Mouse (Mus musculus): ENCODE measurements at regions not wholly inside any gene's neighbourhood (a gene's known extent, or its start where the extent isn't known, plus 50 kb on each side); places are given as distances from the start of the nearest gene placed in this dataset.

GRCm38 (mm10) chr4:124236476-124236875, 318.7 kb upstream of the 4930535I16Rik start:
- Histone ChIP-seq H3K79me2 (ENCODE audit: control insufficient read depth, insufficient read depth, low read length, poor library complexity) (no peaks in the 10 kb centered on the region), H3K9ac (ENCODE audit: control insufficient read depth, low read depth, low read length, poor library complexity, severe bottlenecking) (no peak overlapping the region), H3K27ac (ENCODE audit: control insufficient read depth, low read depth, low read length) (no peak overlapping the region), H3K9me3 (replicated peaks; ENCODE audit: insufficient read depth, low read length) (no peaks in the 10 kb centered on the region), H3K4me1 (ENCODE audit: control insufficient read depth in 1 of 2, insufficient read depth in 2 of 2, low read length in 2 of 2) (no peaks in the 10 kb centered on the region), H3K27me3 (ENCODE audit: control insufficient read depth in 1 of 2, insufficient read depth in 2 of 2, low read length in 2 of 2) (no peaks in the 10 kb centered on the region), H3K36me3 (ENCODE audit: control insufficient read depth in 1 of 2, insufficient read depth in 2 of 2, low read length in 2 of 2) (no peaks in the 10 kb centered on the region), H3K4me3 (ENCODE audit: control insufficient read depth in 1 of 2, insufficient read depth in 1 of 2, low read depth in 2 of 2, low read length in 2 of 2) (no peak overlapping the region)
- TF ChIP-seq ZMIZ1 (IDR thresholded peaks at IDR 0.05; ENCODE audit: low read depth, low read length) (no peak), ZNF384 (IDR thresholded peaks at IDR 0.05; ENCODE audit: low read depth, low read length) (no peak), EP300 (IDR thresholded peaks at IDR 0.05; ENCODE audit: low read depth in 1 of 2, low read length in 2 of 2) (no peak), RAD21 (IDR thresholded peaks at IDR 0.05; ENCODE audit: low read depth, low read length) (no peak), SMC3 (IDR thresholded peaks at IDR 0.05; ENCODE audit: low read depth, low read length) (no peak), CTCF (IDR thresholded peaks at IDR 0.05 in 2 of 3, conservative IDR thresholded peaks at IDR 0.05 in 1 of 3; ENCODE audit: control insufficient read depth in 1 of 3, insufficient read depth in 1 of 3, low read depth in 2 of 3, low read length in 3 of 3, poor library complexity in 1 of 3, severe bottlenecking in 1 of 3) (no peak), GABPA (IDR thresholded peaks at IDR 0.05; ENCODE audit: low read depth, low read length) (no peak), MXI1 (IDR thresholded peaks at IDR 0.05; ENCODE audit: low read depth, low read length) (no peak), ETS1 (IDR thresholded peaks at IDR 0.05; ENCODE audit: low read depth, low read length) (no peak), USF2 (IDR thresholded peaks at IDR 0.05; ENCODE audit: borderline replicate concordance in 1 of 2, insufficient read depth in 1 of 2, low read depth in 1 of 2, low read length in 2 of 2) (no peak), POLR2AphosphoS2 (IDR thresholded peaks at IDR 0.05; ENCODE audit: low read length) (no peak), TAL1 (IDR thresholded peaks at IDR 0.05; ENCODE audit: low read length) (no peak), HCFC1 (IDR thresholded peaks at IDR 0.05; ENCODE audit: low read depth, low read length) (no peak), MEF2A (IDR thresholded peaks at IDR 0.05; ENCODE audit: extremely low read depth, insufficient replicate concordance, low read depth, low read length, poor library complexity, severe bottlenecking) (no peak)
- no peak for DNase-seq (ENCODE audit: low read depth, low spot score)

GRCm38 (mm10) chr4:124228537-124228936, 310.7 kb upstream of the 4930535I16Rik start:
- no peaks in the 10 kb centered on the region for H3K9me3 ChIP-seq (replicated peaks; ENCODE audit: insufficient read depth, low read length)

More at GRCm38 (mm10) chr4:124228537-124228936, 310.7 kb upstream of the 4930535I16Rik start:
- TF ChIP-seq KAT2A (conservative IDR thresholded peaks at IDR 0.05; ENCODE audit: low read depth, low read length): no peak
- TF ChIP-seq SMC3 (IDR thresholded peaks at IDR 0.05; ENCODE audit: low read depth, low read length): no peak
- no peak for TF ChIP-seq MAX (IDR thresholded peaks at IDR 0.05; ENCODE audit: low read length)
- TF ChIP-seq CTCF (IDR thresholded peaks at IDR 0.05 in 2 of 3, conservative IDR thresholded peaks at IDR 0.05 in 1 of 3; ENCODE audit: control insufficient read depth in 1 of 3, insufficient read depth in 1 of 3, low read depth in 2 of 3, low read length in 3 of 3, poor library complexity in 1 of 3, severe bottlenecking in 1 of 3): no peak
- TF ChIP-seq MXI1 (IDR thresholded peaks at IDR 0.05; ENCODE audit: low read depth, low read length): no peak
- TF ChIP-seq ETS1 (IDR thresholded peaks at IDR 0.05; ENCODE audit: low read depth, low read length): no peak
- no peak for TF ChIP-seq MAZ (IDR thresholded peaks at IDR 0.05; ENCODE audit: low read depth, low read length)
- TF ChIP-seq MAFK (IDR thresholded peaks at IDR 0.05; ENCODE audit: borderline replicate concordance, low read depth, low read length): no peak
- H3K4me1 ChIP-seq (ENCODE audit: control insufficient read depth in 1 of 2, insufficient read depth in 2 of 2, low read length in 2 of 2): no peaks in the 10 kb centered on the region
- DNase-seq (ENCODE audit: low read depth, low spot score): no peak
- H3K4me3 ChIP-seq (ENCODE audit: control insufficient read depth in 1 of 2, insufficient read depth in 1 of 2, low read depth in 2 of 2, low read length in 2 of 2): no peak overlapping the region
- no peaks in the 10 kb centered on the region for H3K36me3 ChIP-seq (ENCODE audit: control insufficient read depth in 1 of 2, insufficient read depth in 2 of 2, low read length in 2 of 2)
- no peak overlapping the region for H3K27ac ChIP-seq (ENCODE audit: control insufficient read depth, low read depth, low read length)
- no peak overlapping the region for H3K9ac ChIP-seq (ENCODE audit: control insufficient read depth, low read depth, low read length, poor library complexity, severe bottlenecking)
- H3K27me3 ChIP-seq (ENCODE audit: control insufficient read depth in 1 of 2, insufficient read depth in 2 of 2, low read length in 2 of 2): no peaks in the 10 kb centered on the region
- no peaks in the 10 kb centered on the region for H3K79me2 ChIP-seq (ENCODE audit: control insufficient read depth, insufficient read depth, low read length, poor library complexity)
